Mouse (Mus musculus): ENCODE data around the gene AL732309.1. TPM values are rescaled to one million over a fixed set of nuclear protein-coding genes. Genes with fewer than 3 reads are reported as not detected.

The AL732309.1 gene
- polyA plus RNA-seq, 1 experiment from 2014 or later, result 5.7 TPM

GRCm38 (mm10) chr2:25195211-25196156 is 51.2 kb downstream of the AL732309.1 start:
- Histone ChIP-seq H3K36me3 (peaks cover 23% of the 10 kb centered on the region), H3K9me3 (no peaks in the 10 kb centered on the region), H3K4me3 (peak overlapping the region; percentile 38), H3K4me1 (replicated peaks) (peaks cover 34% of the 10 kb centered on the region), H3K27ac (no peak overlapping the region; the same call in 1 of the 2 replicates), H3K27me3 (ENCODE audit: insufficient read depth, poor library complexity, severe bottlenecking) (peaks cover 43% of the 10 kb centered on the region)
- WGBS, result 20% methylated on average over 55 of the region's 55 CpGs
- DNase-seq (ENCODE audit: low spot score), result no peak

Other genes with a start within 250 kb of the AL732309.1 start
- 72.2 and 89.0 TPM in 2 replicates for gene Nsmf, start 192.5 kb downstream of the AL732309.1 start, polyA plus RNA-seq (2016; fragmentation: Nextera tagmentation; extraction: Ambion mirVana)
- gene Entpd8, start 166.6 kb downstream of the AL732309.1 start, polyA plus RNA-seq (2016; fragmentation: Nextera tagmentation; extraction: Ambion mirVana), result not detected in 2 replicates
- 0.22 and 0.38 TPM in 2 replicates for gene Noxa1, start 151.7 kb downstream of the AL732309.1 start, polyA plus RNA-seq (2016; fragmentation: Nextera tagmentation; extraction: Ambion mirVana)
- 77.4 and 108 TPM in 2 replicates for gene Nrarp, start 66.1 kb downstream of the AL732309.1 start, polyA plus RNA-seq (2016; fragmentation: Nextera tagmentation; extraction: Ambion mirVana)
- gene Tor4a, start 50.0 kb downstream of the AL732309.1 start, polyA plus RNA-seq (2016; fragmentation: Nextera tagmentation; extraction: Ambion mirVana), result 2.6 and 2.7 TPM in 2 replicates
- gene Nelfb, start 35.4 kb downstream of the AL732309.1 start, polyA plus RNA-seq (2016; fragmentation: Nextera tagmentation; extraction: Ambion mirVana), result 123 and 132 TPM in 2 replicates
- not detected in 2 replicates for gene Stpg3, start 32.2 kb downstream of the AL732309.1 start, polyA plus RNA-seq (2016; fragmentation: Nextera tagmentation; extraction: Ambion mirVana)
- gene Fam166a, start 28.1 kb downstream of the AL732309.1 start, polyA plus RNA-seq (2016; fragmentation: Nextera tagmentation; extraction: Ambion mirVana), result not detected in 2 replicates
- 655 and 693 TPM in 2 replicates for gene Tubb4b, start 22.2 kb downstream of the AL732309.1 start, polyA plus RNA-seq (2016; fragmentation: Nextera tagmentation; extraction: Ambion mirVana)
- gene Slc34a3, start 12.5 kb downstream of the AL732309.1 start, polyA plus RNA-seq (2016; fragmentation: Nextera tagmentation; extraction: Ambion mirVana), result not detected in 2 replicates
- gene Rnf224, start 10.1 kb downstream of the AL732309.1 start, polyA plus RNA-seq (2016; fragmentation: Nextera tagmentation; extraction: Ambion mirVana), result not detected in 2 replicates
- gene Rnf208, start 4.6 kb downstream of the AL732309.1 start, polyA plus RNA-seq (2016; fragmentation: Nextera tagmentation; extraction: Ambion mirVana), result 25.5 and 43.5 TPM in 2 replicates
- not detected in 2 replicates for gene Cysrt1, start 4.4 kb downstream of the AL732309.1 start, polyA plus RNA-seq (2016; fragmentation: Nextera tagmentation; extraction: Ambion mirVana)
- 18.7 and 20.3 TPM in 2 replicates for gene Tmem203, start 8.6 kb upstream of the AL732309.1 start, polyA plus RNA-seq (2016; fragmentation: Nextera tagmentation; extraction: Ambion mirVana)
- gene Tprn, start 15.8 kb upstream of the AL732309.1 start, polyA plus RNA-seq (2016; fragmentation: Nextera tagmentation; extraction: Ambion mirVana), result 8.1 and 9.5 TPM in 2 replicates
- gene Ssna1, start 25.6 kb upstream of the AL732309.1 start, polyA plus RNA-seq (2016; fragmentation: Nextera tagmentation; extraction: Ambion mirVana), result 248 and 259 TPM in 2 replicates
- 150 and 156 TPM in 2 replicates for gene Anapc2, start 25.6 kb upstream of the AL732309.1 start, polyA plus RNA-seq (2016; fragmentation: Nextera tagmentation; extraction: Ambion mirVana)
- not detected in 2 replicates for gene Tmem210, start 41.3 kb upstream of the AL732309.1 start, polyA plus RNA-seq (2016; fragmentation: Nextera tagmentation; extraction: Ambion mirVana)
- gene Lrrc26, start 43.1 kb upstream of the AL732309.1 start, polyA plus RNA-seq (2016; fragmentation: Nextera tagmentation; extraction: Ambion mirVana), result not detected in 2 replicates
- gene Grin1, start 72.3 kb upstream of the AL732309.1 start, polyA plus RNA-seq (2016; fragmentation: Nextera tagmentation; extraction: Ambion mirVana), result 1.2 and 4.5 TPM in 2 replicates
- gene Man1b1, start 85.5 kb upstream of the AL732309.1 start, polyA plus RNA-seq (2016; fragmentation: Nextera tagmentation; extraction: Ambion mirVana), result 57.4 and 58.7 TPM in 2 replicates
- gene Dpp7, start 109.5 kb upstream of the AL732309.1 start, polyA plus RNA-seq (2016; fragmentation: Nextera tagmentation; extraction: Ambion mirVana), result 21.1 and 21.8 TPM in 2 replicates
- gene Uap1l1, start 118.8 kb upstream of the AL732309.1 start, polyA plus RNA-seq (2016; fragmentation: Nextera tagmentation; extraction: Ambion mirVana), result 7.4 and 10.1 TPM in 2 replicates
- 71.6 and 75.1 TPM in 2 replicates for gene Sapcd2, start 125.5 kb upstream of the AL732309.1 start, polyA plus RNA-seq (2016; fragmentation: Nextera tagmentation; extraction: Ambion mirVana)
- gene Entpd2, start 149.0 kb upstream of the AL732309.1 start, polyA plus RNA-seq (2016; fragmentation: Nextera tagmentation; extraction: Ambion mirVana), result 0.31 TPM in 1 of 2 replicates, not detected in the other
- 75.1 and 155 TPM in 2 replicates for gene Npdc1, start 152.5 kb upstream of the AL732309.1 start, polyA plus RNA-seq (2016; fragmentation: Nextera tagmentation; extraction: Ambion mirVana)
- not detected in 2 replicates for gene Fut7, start 176.4 kb upstream of the AL732309.1 start, polyA plus RNA-seq (2016; fragmentation: Nextera tagmentation; extraction: Ambion mirVana)
- 5.7 and 5.9 TPM in 2 replicates for gene Abca2, start 181.8 kb upstream of the AL732309.1 start, polyA plus RNA-seq (2016; fragmentation: Nextera tagmentation; extraction: Ambion mirVana)
- 0.90 and 1.2 TPM in 2 replicates for gene Clic3, start 210.0 kb upstream of the AL732309.1 start, polyA plus RNA-seq (2016; fragmentation: Nextera tagmentation; extraction: Ambion mirVana)
- gene Paxx, start 214.2 kb upstream of the AL732309.1 start, polyA plus RNA-seq (2016; fragmentation: Nextera tagmentation; extraction: Ambion mirVana), result 17.0 and 31.3 TPM in 2 replicates
- gene Ptgds, start 223.2 kb upstream of the AL732309.1 start, polyA plus RNA-seq (2016; fragmentation: Nextera tagmentation; extraction: Ambion mirVana), result 0.49 and 1.7 TPM in 2 replicates
- gene Lcn12, start 247.0 kb upstream of the AL732309.1 start, polyA plus RNA-seq (2016; fragmentation: Nextera tagmentation; extraction: Ambion mirVana), result not detected in 2 replicates